Mouse (Mus musculus): ENCODE results near the gene Tssk6. TPM values are rescaled to one million over a fixed set of nuclear protein-coding genes. Genes with fewer than 3 reads are reported as not detected.

Tssk6 gene
- polyA plus RNA-seq, 2 experiments, result 0.84 to 4.1 TPM

- Histone ChIP-seq H3K27ac (replicated peaks; ENCODE audit: low read depth, low read length) (no peak overlapping the region), H3K9ac (ENCODE audit: low read depth, low read length, severe bottlenecking) (no peak overlapping the region), H3K4me3 (replicated peaks; ENCODE audit: low read length) (no peak overlapping the region), H3K4me1 (ENCODE audit: control insufficient read depth, insufficient read depth, low read length) (no peaks in the 10 kb centered on the region), H3K4me2 (replicated peaks; ENCODE audit: low read depth, low read length, severe bottlenecking) (no peak overlapping the region), H3K36me3 (ENCODE audit: control insufficient read depth, insufficient read depth, low read length) (no peaks in the 10 kb centered on the region), H3K27me3 (ENCODE audit: control insufficient read depth, insufficient read depth, low read length) (peaks cover 4% of the 10 kb centered on the region), H3K9me3 (ENCODE audit: control insufficient read depth, low read length) (no peaks in the 10 kb centered on the region)
- 81% methylated on average over 13 of the region's 13 CpGs for WGBS
- no peak for DNase-seq (ENCODE audit: low spot score)
- no peak for ATAC-seq (ENCODE audit: low FRiP score, low read depth)
- TF ChIP-seq POLR2A (IDR thresholded peaks at IDR 0.05; ENCODE audit: borderline replicate concordance, extremely low read depth, insufficient read depth, insufficient read length), result no peak
Observed at GRCm38 (mm10) chr8:69874654-69875053, 27.3 kb upstream of the Tssk6 start.

DNA sequence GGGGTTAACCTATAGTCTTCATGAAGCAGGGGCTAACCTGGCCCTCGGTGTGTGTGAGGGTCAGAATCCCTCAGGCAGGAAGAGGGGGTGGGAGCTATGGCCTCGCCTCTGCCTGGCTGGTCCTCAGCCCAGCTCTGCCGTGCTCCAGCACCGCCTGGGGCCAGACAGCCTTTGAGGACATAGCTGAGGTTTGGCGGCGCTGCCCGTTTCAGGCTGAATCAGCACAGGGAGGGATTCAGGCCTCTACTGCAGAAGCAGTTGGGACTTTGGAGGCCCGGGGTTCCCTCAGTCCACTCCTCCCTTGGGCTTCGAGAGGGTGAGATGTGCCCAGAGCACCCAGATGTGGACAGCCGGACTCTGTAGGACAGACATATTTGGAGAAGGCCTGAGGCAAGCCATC lies 25.9 kb upstream of the Tssk6 start:
- Histone ChIP-seq H3K9ac (ENCODE audit: low read depth, low read length, severe bottlenecking) (0 out of 2 replicates have a peak overlapping the region, but pooled peaks have one; percentile 4), H3K27me3 (ENCODE audit: control insufficient read depth, insufficient read depth, low read length) (peaks cover 18% of the 10 kb centered on the region), H3K9me3 (ENCODE audit: control insufficient read depth, low read length) (no peaks in the 10 kb centered on the region), H3K4me3 (replicated peaks; ENCODE audit: low read length) (no peak overlapping the region), H3K4me2 (replicated peaks; ENCODE audit: low read depth, low read length, severe bottlenecking) (no peak overlapping the region), H3K4me1 (ENCODE audit: control insufficient read depth, insufficient read depth, low read length) (no peaks in the 10 kb centered on the region), H3K27ac (replicated peaks; ENCODE audit: low read depth, low read length) (no peak overlapping the region), H3K36me3 (ENCODE audit: control insufficient read depth, insufficient read depth, low read length) (no peaks in the 10 kb centered on the region)
- TF ChIP-seq POLR2A (IDR thresholded peaks at IDR 0.05; ENCODE audit: borderline replicate concordance, extremely low read depth, insufficient read depth, insufficient read length), result no peak
- ATAC-seq (ENCODE audit: low FRiP score, low read depth) (no peak), DNase-seq (ENCODE audit: low spot score) (no peak)
- WGBS, result 48% methylated on average over 10 of the region's 10 CpGs

DNA sequence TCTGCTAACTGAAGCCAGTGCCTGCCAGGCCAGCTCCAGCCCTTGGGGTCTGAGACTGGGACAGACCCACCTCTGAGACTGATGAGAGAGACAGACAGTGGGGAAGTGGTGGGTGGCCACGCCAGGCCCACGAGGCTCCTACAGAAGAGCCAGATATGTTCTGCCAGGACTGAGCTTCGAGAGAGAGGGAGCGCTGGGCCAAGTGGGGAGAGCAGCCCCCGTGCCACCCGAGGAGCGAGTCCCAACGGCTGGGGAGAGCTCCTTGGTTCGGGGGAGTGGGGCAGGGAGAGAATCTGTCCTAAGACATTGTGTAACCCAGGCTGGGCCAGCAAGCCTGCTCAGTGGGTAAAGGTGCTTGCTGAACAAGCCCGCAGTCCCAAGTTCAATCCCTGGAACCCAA lies 25.0 kb upstream of the Tssk6 start:
- ATAC-seq (ENCODE audit: low FRiP score, low read depth) (no peak), DNase-seq (ENCODE audit: low spot score) (no peak)
- Histone ChIP-seq H3K27ac (replicated peaks; ENCODE audit: low read depth, low read length) (no peak overlapping the region), H3K9me3 (ENCODE audit: control insufficient read depth, low read length) (no peaks in the 10 kb centered on the region), H3K4me3 (replicated peaks; ENCODE audit: low read length) (no peak overlapping the region), H3K27me3 (ENCODE audit: control insufficient read depth, insufficient read depth, low read length) (peaks cover 27% of the 10 kb centered on the region), H3K4me2 (replicated peaks; ENCODE audit: low read depth, low read length, severe bottlenecking) (no peak overlapping the region), H3K9ac (ENCODE audit: low read depth, low read length, severe bottlenecking) (no peak overlapping the region), H3K36me3 (ENCODE audit: control insufficient read depth, insufficient read depth, low read length) (no peaks in the 10 kb centered on the region), H3K4me1 (ENCODE audit: control insufficient read depth, insufficient read depth, low read length) (no peaks in the 10 kb centered on the region)
- WGBS, result 68% methylated on average over 10 of the region's 10 CpGs
- no peak for TF ChIP-seq POLR2A (IDR thresholded peaks at IDR 0.05; ENCODE audit: borderline replicate concordance, extremely low read depth, insufficient read depth, insufficient read length)

DNA sequence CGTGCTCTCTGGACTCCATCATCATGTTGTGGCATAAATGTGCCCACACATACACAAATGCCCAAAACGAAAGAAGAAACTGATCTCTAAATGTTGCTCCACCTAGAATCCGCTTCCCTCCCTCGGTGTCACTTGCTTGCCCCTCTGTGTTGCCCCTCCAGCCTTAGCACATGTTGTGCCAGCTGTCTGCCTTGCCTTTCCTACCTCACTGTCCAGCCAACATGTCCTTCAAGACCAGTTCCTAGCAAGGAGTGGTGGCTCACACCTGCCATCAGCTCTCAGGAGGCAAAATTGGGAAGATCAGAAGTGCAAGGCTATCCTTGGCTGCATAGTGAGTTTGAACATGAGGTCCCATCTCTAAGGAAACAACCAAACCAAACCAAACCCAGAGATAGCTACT lies 24.6 kb upstream of the Tssk6 start:
- no peak overlapping the region for H3K4me2 ChIP-seq (replicated peaks; ENCODE audit: low read depth, low read length, severe bottlenecking)
- H3K9me3 ChIP-seq (ENCODE audit: control insufficient read depth, low read length), result no peaks in the 10 kb centered on the region
- H3K4me1 ChIP-seq (ENCODE audit: control insufficient read depth, insufficient read depth, low read length), result 0 out of 2 replicates have a peak, but pooled peaks cover 1% of the 10 kb centered on the region
- H3K27ac ChIP-seq (replicated peaks; ENCODE audit: low read depth, low read length), result no peak overlapping the region
- H3K4me3 ChIP-seq (replicated peaks; ENCODE audit: low read length), result no peak overlapping the region
- no peak for TF ChIP-seq POLR2A (IDR thresholded peaks at IDR 0.05; ENCODE audit: borderline replicate concordance, extremely low read depth, insufficient read depth, insufficient read length)
- peaks cover 31% of the 10 kb centered on the region for H3K27me3 ChIP-seq (ENCODE audit: control insufficient read depth, insufficient read depth, low read length)
- no peak overlapping the region for H3K9ac ChIP-seq (ENCODE audit: low read depth, low read length, severe bottlenecking)
- DNase-seq (ENCODE audit: low spot score) (no peak), ATAC-seq (ENCODE audit: low FRiP score, low read depth) (no peak)
- no peaks in the 10 kb centered on the region for H3K36me3 ChIP-seq (ENCODE audit: control insufficient read depth, insufficient read depth, low read length)
- 86% methylated on average over 4 of the region's 4 CpGs for WGBS

DNA sequence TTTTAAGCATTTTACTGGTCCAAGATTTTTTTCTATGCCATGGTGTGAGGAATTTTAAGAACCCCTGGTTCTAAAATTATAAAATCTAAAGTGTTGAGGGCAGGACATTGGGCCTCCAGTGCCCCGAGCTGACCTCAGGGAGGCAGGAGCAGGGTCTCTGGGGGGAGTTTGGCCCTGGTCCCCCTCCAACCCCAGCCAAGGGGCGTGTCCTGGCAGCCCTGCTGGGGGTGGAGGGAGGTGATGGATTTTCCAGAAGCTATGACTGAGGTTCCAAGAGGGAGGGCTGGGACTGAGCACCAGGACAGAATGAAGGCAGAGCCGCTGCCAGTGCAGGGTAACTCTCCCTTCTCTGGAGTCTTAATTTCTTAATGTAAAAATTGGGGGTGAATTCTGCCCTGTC lies 24.0 kb upstream of the Tssk6 start:
- peaks cover 37% of the 10 kb centered on the region for H3K27me3 ChIP-seq (ENCODE audit: control insufficient read depth, insufficient read depth, low read length)
- WGBS, result 65% methylated on average over 3 of the region's 3 CpGs

GRCm38 (mm10) chr8:69879678-69880077 lies 22.3 kb upstream of the Tssk6 start:
- ATAC-seq (ENCODE audit: low FRiP score, low read depth) (no peak), DNase-seq (ENCODE audit: low spot score) (no peak)
- Histone ChIP-seq H3K36me3 (ENCODE audit: control insufficient read depth, insufficient read depth, low read length) (no peaks in the 10 kb centered on the region), H3K9me3 (ENCODE audit: control insufficient read depth, low read length) (no peaks in the 10 kb centered on the region), H3K9ac (ENCODE audit: low read depth, low read length, severe bottlenecking) (no peak overlapping the region), H3K4me2 (replicated peaks; ENCODE audit: low read depth, low read length, severe bottlenecking) (no peak overlapping the region), H3K4me3 (replicated peaks; ENCODE audit: low read length) (no peak overlapping the region), H3K4me1 (ENCODE audit: control insufficient read depth, insufficient read depth, low read length) (0 out of 2 replicates have a peak, but pooled peaks cover 5% of the 10 kb centered on the region), H3K27me3 (ENCODE audit: control insufficient read depth, insufficient read depth, low read length) (peaks cover 54% of the 10 kb centered on the region), H3K27ac (replicated peaks; ENCODE audit: low read depth, low read length) (no peak overlapping the region)
- WGBS, result 57% methylated on average over 8 of the region's 8 CpGs
- TF ChIP-seq POLR2A (IDR thresholded peaks at IDR 0.05; ENCODE audit: borderline replicate concordance, extremely low read depth, insufficient read depth, insufficient read length), result no peak

More for the DNA sequence above, 24.0 kb upstream of the Tssk6 start:
- no peaks in the 10 kb centered on the region for H3K9me3 ChIP-seq (ENCODE audit: control insufficient read depth, low read length)
- H3K4me1 ChIP-seq (ENCODE audit: control insufficient read depth, insufficient read depth, low read length), result 0 out of 2 replicates have a peak, but pooled peaks cover 5% of the 10 kb centered on the region
- DNase-seq (ENCODE audit: low spot score) (no peak), ATAC-seq (ENCODE audit: low FRiP score, low read depth) (no peak)
- no peaks in the 10 kb centered on the region for H3K36me3 ChIP-seq (ENCODE audit: control insufficient read depth, insufficient read depth, low read length)
- no peak for TF ChIP-seq POLR2A (IDR thresholded peaks at IDR 0.05; ENCODE audit: borderline replicate concordance, extremely low read depth, insufficient read depth, insufficient read length)
- no peak overlapping the region for H3K4me2 ChIP-seq (replicated peaks; ENCODE audit: low read depth, low read length, severe bottlenecking)
- no peak overlapping the region for H3K4me3 ChIP-seq (replicated peaks; ENCODE audit: low read length)
- no peak overlapping the region for H3K9ac ChIP-seq (ENCODE audit: low read depth, low read length, severe bottlenecking)
- H3K27ac ChIP-seq (replicated peaks; ENCODE audit: low read depth, low read length), result no peak overlapping the region

All from limb, embryonic 14.5 days (tissue).